Mouse (Mus musculus) embryonic facial prominence, embryonic 14.5 days (tissue): ENCODE measurements around the gene Cacna2d3. TPM values are rescaled to one million over a fixed set of nuclear protein-coding genes. Genes with fewer than 3 reads are reported as not detected.
A peak's percentile ranks its signal among the peaks of the same experiment; 100 is the strongest.

Experiments used
- ATAC-seq: fragments of 200-750 bp; cut with Nextera tagmentation; 2 replicates; pipeline ENCODE4 v1.8.0; 2017; ENCODE audit warnings: low read depth, moderate number of reproducible peaks, moderate TSS enrichment
- DNase-seq: peaks from one replicate; pipeline ENCODE4 v3.0.0-alpha.2; 2015; ENCODE audit warnings: low spot score
- H3K27ac ChIP-seq: fragments of 300-500 bp; sonication (generic); replicated peaks from 2 replicates; pipeline ENCODE4 v1.5.1; 2014; ENCODE audit warnings: low read depth, mild to moderate bottlenecking, low read length, moderate library complexity
- H3K27me3 ChIP-seq: fragments of 300-500 bp; sonication (generic); replicated peaks from 2 replicates; pipeline ENCODE4 v1.6.1; 2014; ENCODE audit warnings: low read length; ENCODE audit not compliant: control insufficient read depth, insufficient read depth
- H3K36me3 ChIP-seq: fragments of 300-500 bp; sonication (generic); 2 replicates; pipeline ENCODE4 v1.6.1; 2014; ENCODE audit warnings: low read length, mixed read lengths; ENCODE audit not compliant: control insufficient read depth, insufficient read depth
- H3K4me1 ChIP-seq: fragments of 300-500 bp; sonication (generic); 2 replicates; pipeline ENCODE4 v1.6.1; 2014; ENCODE audit warnings: antibody characterized with exemption, low read length; ENCODE audit not compliant: control insufficient read depth, insufficient read depth
- H3K4me2 ChIP-seq: fragments of 300-500 bp; sonication (generic); 2 replicates; pipeline ENCODE4 v1.6.1; 2014; ENCODE audit warnings: low read depth, mild to moderate bottlenecking, low read length, moderate library complexity, mixed read lengths
- H3K4me3 ChIP-seq: fragments of 300-500 bp; sonication (generic); 2 replicates; pipeline ENCODE4 v1.5.1; 2014; ENCODE audit warnings: low read depth, mild to moderate bottlenecking, low read length
- H3K9ac ChIP-seq: fragments of 300-500 bp; sonication (generic); 2 replicates; pipeline ENCODE4 v1.6.1; 2014; ENCODE audit warnings: low read depth, mild to moderate bottlenecking, low read length, moderate library complexity, mixed read lengths
- H3K9me3 ChIP-seq: fragments of 300-500 bp; sonication (generic); 2 replicates; pipeline ENCODE4 v1.6.1; 2016; ENCODE audit warnings: low read length; ENCODE audit not compliant: control insufficient read depth
- WGBS: fragments of 180-500 bp; shearing (Covaris S2); extraction: QIAGEN DNeasy Blood & Tissue Kit; methylation state at CpG from one replicate; pipeline ENCODE4 v1.1.7; 2014; 5-methylcytosine and 5-hydroxymethylcytosine counted together
- polyA plus RNA-seq: library from polyadenylated mRNA; unstranded; fragments of >200 nt; fragmentation: Nextera tagmentation; extraction: Ambion mirVana; gene quantifications from 2 replicates; pipeline ENCODE4 v1.2.1, GENCODE M21; 2014

Gene Cacna2d3
- polyA plus RNA-seq, 1 experiment from 2014 or later: 16.4 TPM

DNA sequence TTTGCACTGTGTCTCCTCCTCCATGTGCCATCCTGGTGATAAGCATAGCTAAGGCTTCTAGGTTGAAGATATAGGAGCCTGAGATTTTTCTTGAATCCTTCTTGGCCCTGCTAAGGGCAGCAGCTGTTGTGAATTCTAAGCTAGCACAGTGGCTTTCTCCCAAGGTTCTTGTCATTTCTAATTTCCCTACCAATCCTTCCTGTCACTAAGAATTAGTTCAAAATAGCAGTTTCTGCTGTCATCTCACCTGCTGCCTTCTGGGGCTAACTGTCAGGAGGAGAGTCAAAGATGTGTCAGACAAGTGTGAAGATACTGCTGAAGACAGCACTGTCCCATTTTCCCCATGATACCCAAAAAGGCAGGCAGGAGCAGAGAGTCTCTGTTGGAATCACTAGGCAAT lies 525.5 kb downstream of the Cacna2d3 start:
- no peak for ATAC-seq
- Histone ChIP-seq H3K9me3 (no peaks in the 10 kb centered on the region), H3K27me3 (no peaks in the 10 kb centered on the region)

DNA sequence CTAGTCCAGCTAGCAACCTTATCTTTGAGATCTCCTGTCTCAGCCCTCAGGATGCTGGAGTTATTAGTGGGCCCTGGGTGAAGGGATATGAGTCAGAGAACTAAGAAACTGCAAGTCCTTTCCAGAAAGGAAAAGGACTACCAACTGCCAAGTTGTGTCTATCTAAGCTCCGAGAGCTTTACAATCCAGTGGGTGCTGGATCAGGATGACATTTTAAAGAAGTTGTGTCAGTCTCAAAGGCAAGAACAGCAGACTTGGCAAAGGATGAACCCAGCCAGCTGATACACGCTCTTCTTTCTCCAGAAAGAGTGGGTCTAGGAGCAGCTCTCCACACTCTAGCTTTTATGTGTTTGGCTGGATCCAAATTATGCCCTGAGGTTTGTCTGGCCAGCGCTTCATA lies 530.2 kb downstream of the Cacna2d3 start:
- 92% methylated on average over 3 of the region's 3 CpGs for whole genome bisulfite sequencing
- ATAC-seq (no peak), DNase-seq (no peak)
- Histone ChIP-seq H3K4me1 (no peaks in the 10 kb centered on the region), H3K4me2 (no peak overlapping the region), H3K27me3 (no peaks in the 10 kb centered on the region), H3K4me3 (no peak overlapping the region), H3K9me3 (no peaks in the 10 kb centered on the region), H3K27ac (no peak overlapping the region), H3K36me3 (no peaks in the 10 kb centered on the region), H3K9ac (no peak overlapping the region)

More for the DNA sequence above, 525.5 kb downstream of the Cacna2d3 start:
- H3K36me3 ChIP-seq: no peaks in the 10 kb centered on the region
- no peak overlapping the region for H3K4me3 ChIP-seq
- H3K4me1 ChIP-seq: no peaks in the 10 kb centered on the region
- H3K9ac ChIP-seq: no peak overlapping the region
- no peak overlapping the region for H3K27ac ChIP-seq
- DNase-seq: no peak
- H3K4me2 ChIP-seq: no peak overlapping the region

DNA sequence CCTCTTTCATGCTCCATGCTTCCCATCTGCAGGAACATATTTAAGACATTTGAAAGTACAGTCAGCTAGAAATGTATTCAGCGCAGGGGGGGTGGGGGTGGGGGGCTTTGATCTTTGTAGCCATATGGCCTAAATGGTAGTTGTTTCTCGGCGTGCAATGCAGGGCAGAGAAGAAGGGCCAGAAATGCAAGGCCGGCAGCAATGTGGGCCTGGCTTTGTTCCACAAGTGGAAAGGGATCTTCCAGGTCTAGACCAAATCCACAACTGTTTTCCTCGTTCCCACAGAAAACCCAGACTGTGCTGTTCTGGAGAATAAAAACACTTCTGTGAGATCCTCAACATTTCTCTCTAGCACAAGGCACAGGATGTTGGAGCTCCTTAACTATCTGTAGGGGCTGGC lies 537.9 kb downstream of the Cacna2d3 start:
- no peaks in the 10 kb centered on the region for H3K27me3 ChIP-seq
- ATAC-seq (no peak), DNase-seq (peak; percentile 63)
- 30% methylated on average over 5 of the region's 5 CpGs for WGBS
- no peak overlapping the region for H3K4me3 ChIP-seq
- 0 out of 2 replicates have a peak, but pooled peaks cover 3% of the 10 kb centered on the region for H3K4me1 ChIP-seq
- no peaks in the 10 kb centered on the region for H3K9me3 ChIP-seq
- no peak overlapping the region for H3K9ac ChIP-seq
- H3K4me2 ChIP-seq: no peak overlapping the region
- H3K36me3 ChIP-seq: no peaks in the 10 kb centered on the region
- H3K27ac ChIP-seq: peak overlapping the region; percentile 61

DNA sequence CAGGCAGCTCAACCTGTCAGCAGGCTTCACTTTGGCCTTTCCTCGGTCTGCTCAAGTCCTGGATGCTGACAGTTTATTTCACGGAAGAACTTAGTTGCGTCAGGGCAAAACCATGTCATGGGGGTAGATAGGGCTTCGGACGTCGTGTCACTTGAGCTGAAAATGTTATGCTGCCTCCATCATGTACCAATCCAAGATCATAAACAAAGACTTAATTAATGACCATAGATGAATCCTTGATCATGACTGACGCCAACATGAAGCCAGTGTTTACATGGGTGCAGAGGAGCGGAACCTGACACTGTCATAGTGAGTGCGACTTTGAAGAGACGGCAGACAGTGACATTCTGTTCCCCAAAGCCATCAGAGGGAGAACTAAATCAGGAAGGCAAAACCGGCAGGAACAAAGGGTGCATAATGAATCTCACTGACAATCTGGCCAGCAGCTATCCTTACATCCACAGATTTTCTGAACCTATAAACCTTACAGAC lies 542.2 kb downstream of the Cacna2d3 start:
- no peak for ATAC-seq

DNA sequence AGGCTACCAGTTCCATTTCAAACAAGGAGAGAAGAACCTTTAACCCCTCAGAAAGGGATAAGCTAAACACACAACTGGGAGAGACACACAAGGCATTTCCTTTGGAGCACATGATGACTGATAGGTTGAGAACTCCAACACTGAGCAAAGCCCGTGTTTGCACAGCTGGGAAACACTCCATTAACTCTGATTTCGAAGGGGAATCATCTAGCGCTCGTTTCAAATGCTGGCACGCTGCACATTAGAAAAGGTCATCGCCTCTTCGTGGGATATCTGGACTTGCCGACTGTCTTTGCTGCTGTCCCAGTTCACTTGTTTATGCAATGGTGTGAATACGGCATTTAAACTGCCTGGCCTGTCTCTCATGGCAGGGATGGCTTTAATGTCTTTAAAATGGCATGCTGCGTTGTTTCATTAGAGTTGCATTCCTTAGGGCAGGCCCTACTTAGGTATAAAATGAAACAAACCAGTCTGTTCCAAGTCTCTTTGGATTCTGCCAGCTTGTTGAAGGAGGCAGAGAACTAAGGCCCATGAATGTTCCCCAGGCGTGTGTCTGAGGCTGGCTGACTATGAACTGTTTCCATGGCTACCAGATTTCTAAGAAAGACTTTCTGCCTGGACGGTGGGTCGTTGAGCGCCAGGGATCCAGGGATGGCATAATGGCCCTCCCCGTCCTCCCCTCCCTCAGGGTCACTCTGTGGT lies 542.8 kb downstream of the Cacna2d3 start:
- Histone ChIP-seq H3K36me3 (no peaks in the 10 kb centered on the region), H3K9ac (no peak overlapping the region), H3K27ac (no peak overlapping the region), H3K4me2 (no peak overlapping the region), H3K4me1 (0 out of 2 replicates have a peak, but pooled peaks cover under 1% of the 10 kb centered on the region), H3K27me3 (no peaks in the 10 kb centered on the region), H3K4me3 (no peak overlapping the region), H3K9me3 (no peaks in the 10 kb centered on the region)
- ATAC-seq: no peak
- 45% methylated on average over 15 of the region's 15 CpGs for WGBS
- peak; percentile 24 for DNase-seq

More for the DNA sequence above, 542.2 kb downstream of the Cacna2d3 start:
- DNase-seq: no peak
- Histone ChIP-seq H3K9ac (no peak overlapping the region), H3K4me2 (no peak overlapping the region), H3K27ac (no peak overlapping the region), H3K36me3 (no peaks in the 10 kb centered on the region), H3K4me1 (0 out of 2 replicates have a peak, but pooled peaks cover 3% of the 10 kb centered on the region), H3K9me3 (no peaks in the 10 kb centered on the region), H3K4me3 (no peak overlapping the region), H3K27me3 (no peaks in the 10 kb centered on the region)
- WGBS: 64% methylated on average over 11 of the region's 11 CpGs

DNA sequence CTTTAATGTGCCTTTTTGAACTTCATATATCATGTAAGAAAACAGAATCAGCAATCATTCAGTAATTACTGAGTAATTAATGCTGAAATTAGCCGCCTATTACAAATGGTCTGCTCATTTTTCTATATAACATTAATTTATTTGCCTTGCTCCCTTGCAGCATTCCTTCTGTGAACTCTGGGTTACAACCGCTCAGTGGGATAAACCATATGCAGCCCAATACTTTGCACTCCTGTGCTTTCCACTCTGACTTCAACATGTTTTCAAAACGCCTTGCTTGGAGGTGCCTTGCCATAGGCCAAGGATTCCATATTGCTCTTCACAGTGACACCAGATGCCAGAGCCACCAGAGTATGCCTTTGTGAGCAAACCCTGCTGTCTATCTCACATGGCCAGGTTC lies 546.9 kb downstream of the Cacna2d3 start:
- Histone ChIP-seq H3K4me1 (no peaks in the 10 kb centered on the region), H3K27me3 (no peaks in the 10 kb centered on the region), H3K27ac (no peak overlapping the region), H3K4me2 (no peak overlapping the region), H3K9ac (no peak overlapping the region), H3K4me3 (no peak overlapping the region), H3K36me3 (no peaks in the 10 kb centered on the region), H3K9me3 (no peaks in the 10 kb centered on the region)
- ATAC-seq: no peak
- DNase-seq: no peak
- 74% methylated on average over 3 of the region's 3 CpGs for WGBS

DNA sequence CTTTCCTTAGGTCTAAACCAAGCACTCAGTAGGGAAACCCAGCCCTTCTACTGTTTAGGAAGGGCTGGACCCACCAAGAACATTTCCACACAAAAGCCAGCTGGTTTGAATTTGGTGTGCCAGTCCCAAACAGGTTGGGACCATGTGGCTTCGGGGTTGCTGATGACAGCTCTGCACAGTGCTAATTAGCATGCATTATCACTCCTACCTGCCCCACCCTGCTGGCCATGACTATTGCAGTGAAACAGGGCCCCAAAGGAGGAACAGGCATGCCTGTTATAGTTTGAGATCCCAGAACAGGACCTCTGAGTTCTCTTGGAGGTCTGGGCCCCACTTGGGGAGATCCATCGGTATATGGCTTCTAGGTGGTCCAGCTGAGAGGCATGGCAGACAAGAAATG lies 549.5 kb downstream of the Cacna2d3 start:
- no peaks in the 10 kb centered on the region for H3K9me3 ChIP-seq
- no peak overlapping the region for H3K9ac ChIP-seq
- WGBS: 74% methylated on average over 2 of the region's 2 CpGs
- H3K4me3 ChIP-seq: no peak overlapping the region
- no peak for ATAC-seq
- H3K27me3 ChIP-seq: no peaks in the 10 kb centered on the region
- peak; percentile 51 for DNase-seq
- H3K36me3 ChIP-seq: no peaks in the 10 kb centered on the region
- H3K4me1 ChIP-seq: no peaks in the 10 kb centered on the region
- H3K27ac ChIP-seq: no peak overlapping the region
- no peak overlapping the region for H3K4me2 ChIP-seq

DNA sequence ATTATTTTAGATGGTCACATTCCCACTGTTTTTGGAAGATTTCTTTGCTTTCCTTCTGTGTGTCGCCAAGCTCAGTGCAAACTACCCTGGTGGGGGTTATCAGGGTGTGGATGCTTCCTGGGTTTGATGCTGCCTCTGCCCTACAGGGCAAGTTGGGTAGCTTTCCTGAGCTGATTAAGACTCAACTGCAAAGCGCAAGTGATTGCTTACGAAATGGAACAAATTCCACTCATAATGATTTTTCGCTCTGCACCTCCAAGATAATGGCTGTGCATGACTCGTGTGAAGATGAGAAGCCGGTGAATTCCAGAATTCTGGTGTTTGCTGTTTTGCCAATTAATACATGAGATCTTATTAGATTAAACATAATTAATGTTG lies 557.0 kb downstream of the Cacna2d3 start:
- DNase-seq (no peak), ATAC-seq (no peak)

More for the DNA sequence above, 557.0 kb downstream of the Cacna2d3 start:
- Histone ChIP-seq H3K9ac (no peak overlapping the region), H3K27ac (no peak overlapping the region), H3K4me3 (no peak overlapping the region), H3K27me3 (no peaks in the 10 kb centered on the region), H3K36me3 (no peaks in the 10 kb centered on the region), H3K4me2 (no peak overlapping the region), H3K9me3 (no peaks in the 10 kb centered on the region), H3K4me1 (no peaks in the 10 kb centered on the region)
- 91% methylated on average over 6 of the region's 6 CpGs for WGBS
